Mouse (Mus musculus) stomach, postnatal 0 days (tissue): ENCODE data around the gene Notch1. TPM values are rescaled to one million over a fixed set of nuclear protein-coding genes. Genes with fewer than 3 reads are reported as not detected.

Experiments
- ATAC-seq: fragments of 200-750 bp; cut with Nextera tagmentation; 2 replicates; pipeline ENCODE4 v1.8.0; 2017; ENCODE audit not compliant: low FRiP score, low TSS enrichment
- DNase-seq: peaks from one replicate; pipeline ENCODE4 v3.0.0-alpha.2; 2016; ENCODE audit warnings: low spot score
- H3K27ac ChIP-seq: fragments of 300-500 bp; sonication (generic); replicated peaks from 2 replicates; pipeline ENCODE4 v1.5.1; 2014; ENCODE audit warnings: mild to moderate bottlenecking, control low read depth
- H3K27me3 ChIP-seq: fragments of 300-500 bp; sonication (generic); 2 replicates; pipeline ENCODE4 v1.6.1; 2014; ENCODE audit warnings: low read length; ENCODE audit not compliant: control insufficient read depth, insufficient read depth
- H3K36me3 ChIP-seq: fragments of 300-500 bp; sonication (generic); 2 replicates; pipeline ENCODE4 v1.6.1; 2014; ENCODE audit warnings: low read length, mixed read lengths; ENCODE audit not compliant: control insufficient read depth, insufficient read depth
- H3K4me1 ChIP-seq: fragments of 300-500 bp; sonication (generic); replicated peaks from 2 replicates; pipeline ENCODE4 v1.6.1; 2014; ENCODE audit warnings: antibody characterized with exemption; ENCODE audit not compliant: control insufficient read depth, insufficient read depth
- H3K4me2 ChIP-seq: fragments of 300-500 bp; sonication (generic); replicated peaks from 2 replicates; pipeline ENCODE4 v1.6.1; 2014; ENCODE audit warnings: low read depth, mild to moderate bottlenecking, control low read depth, moderate library complexity
- H3K4me3 ChIP-seq: fragments of 300-500 bp; sonication (generic); 2 replicates; pipeline ENCODE4 v1.5.1; 2014; ENCODE audit warnings: low read depth, low read length, control low read depth
- H3K9ac ChIP-seq: fragments of 300-500 bp; sonication (generic); 2 replicates; pipeline ENCODE4 v1.6.1; 2014; ENCODE audit warnings: mild to moderate bottlenecking, low read length, control low read depth, mixed read lengths
- H3K9me3 ChIP-seq: fragments of 300-500 bp; sonication (generic); 2 replicates; pipeline ENCODE4 v1.6.1; 2016; ENCODE audit warnings: low read length; ENCODE audit not compliant: control insufficient read depth
- CTCF ChIP-seq: IDR thresholded peaks from 2 replicates; pipeline ENCODE4 v1.5.1; 2016; ENCODE audit warnings: antibody characterized with exemption, low read depth, mild to moderate bottlenecking, moderate library complexity
- EP300 ChIP-seq: optimal IDR thresholded peaks from 2 replicates; pipeline ENCODE3; 2016; ENCODE audit warnings: antibody characterized with exemption
- WGBS: fragments of 180-500 bp; shearing (Covaris S2); extraction: QIAGEN DNeasy Blood & Tissue Kit; methylation state at CpG from one replicate; pipeline ENCODE4 v1.1.7; 2014; 5-methylcytosine and 5-hydroxymethylcytosine counted together
- polyA plus RNA-seq: library from polyadenylated mRNA; unstranded; fragments of >200 nt; fragmentation: Nextera tagmentation; extraction: Ambion mirVana; gene quantifications from 2 replicates; pipeline ENCODE4 v1.2.1, GENCODE M21; 2015

Notch1 gene
- polyA plus RNA-seq, 1 experiment from 2014 or later, result 4.8 TPM

- no peaks in the 10 kb centered on the region for H3K36me3 ChIP-seq
- H3K9ac ChIP-seq, result no peak overlapping the region
- ATAC-seq (no peak), DNase-seq (no peak)
- 79% methylated on average over 3 of the region's 3 CpGs for WGBS
- H3K4me1 ChIP-seq, result peaks cover 3% of the 10 kb centered on the region; the same call in 1 of the 2 replicates
- no peak overlapping the region for H3K4me3 ChIP-seq
- H3K27ac ChIP-seq, result no peak overlapping the region
- no peaks in the 10 kb centered on the region for H3K27me3 ChIP-seq
- no peaks in the 10 kb centered on the region for H3K9me3 ChIP-seq
- no peak overlapping the region for H3K4me2 ChIP-seq
- TF ChIP-seq EP300 (no peak), CTCF (no peak)
These were observed 13.4 kb upstream of the Notch1 start for GRCm38 (mm10) chr2:26529881-26530280.

GRCm38 (mm10) chr2:26529221-26529805 lies 12.8 kb upstream of the Notch1 start:
- H3K4me3 ChIP-seq, result no peak overlapping the region
- no peaks in the 10 kb centered on the region for H3K9me3 ChIP-seq
- H3K4me1 ChIP-seq, result peaks cover 3% of the 10 kb centered on the region; the same call in 1 of the 2 replicates
- TF ChIP-seq CTCF, result no peak
- TF ChIP-seq EP300, result no peak
- 49% methylated on average over 4 of the region's 4 CpGs for WGBS
- no peak overlapping the region for H3K27ac ChIP-seq
- no peak for DNase-seq
- H3K36me3 ChIP-seq, result no peaks in the 10 kb centered on the region
- ATAC-seq, result no peak
- H3K4me2 ChIP-seq, result no peak overlapping the region
- no peak overlapping the region for H3K9ac ChIP-seq
- H3K27me3 ChIP-seq, result no peaks in the 10 kb centered on the region

- ATAC-seq, result no peak
These were observed 10.2 kb upstream of the Notch1 start for GRCm38 (mm10) chr2:26526443-26527257.

GRCm38 (mm10) chr2:26525355-26526018 lies 9.0 kb upstream of the Notch1 start:
- peak; percentile 95 for ATAC-seq
- Histone ChIP-seq H3K27ac (peak overlapping the region; percentile 70), H3K4me2 (no peak overlapping the region), H3K9me3 (no peaks in the 10 kb centered on the region), H3K4me3 (no peak overlapping the region), H3K9ac (peak overlapping the region; percentile 35; the same call in 1 of the 2 replicates), H3K36me3 (no peaks in the 10 kb centered on the region), H3K4me1 (peaks cover 3% of the 10 kb centered on the region; the same call in 1 of the 2 replicates), H3K27me3 (no peaks in the 10 kb centered on the region)
- TF ChIP-seq CTCF (no peak), EP300 (no peak)
- 22% methylated on average over 9 of the region's 9 CpGs for WGBS
- peak; percentile 79 for DNase-seq

More at GRCm38 (mm10) chr2:26526443-26527257, 10.2 kb upstream of the Notch1 start:
- no peak overlapping the region for H3K4me3 ChIP-seq
- no peak overlapping the region for H3K9ac ChIP-seq
- no peaks in the 10 kb centered on the region for H3K9me3 ChIP-seq
- 47% methylated on average over 11 of the region's 11 CpGs for WGBS
- H3K27ac ChIP-seq, result peak overlapping the region; percentile 63
- no peak for TF ChIP-seq CTCF
- no peak for TF ChIP-seq EP300
- H3K4me2 ChIP-seq, result no peak overlapping the region
- no peaks in the 10 kb centered on the region for H3K27me3 ChIP-seq
- H3K36me3 ChIP-seq, result no peaks in the 10 kb centered on the region
- H3K4me1 ChIP-seq, result peaks cover 3% of the 10 kb centered on the region; the same call in 1 of the 2 replicates
- DNase-seq, result no peak

GRCm38 (mm10) chr2:26522327-26522726 lies 5.9 kb upstream of the Notch1 start:
- Histone ChIP-seq H3K36me3 (no peaks in the 10 kb centered on the region), H3K9ac (no peak overlapping the region), H3K4me2 (no peak overlapping the region), H3K27me3 (no peaks in the 10 kb centered on the region), H3K4me1 (peaks cover 3% of the 10 kb centered on the region; the same call in 1 of the 2 replicates), H3K9me3 (no peaks in the 10 kb centered on the region), H3K27ac (no peak overlapping the region), H3K4me3 (no peak overlapping the region)
- 64% methylated on average over 4 of the region's 4 CpGs for WGBS
- ATAC-seq (no peak), DNase-seq (no peak)
- TF ChIP-seq EP300, result no peak
- no peak for TF ChIP-seq CTCF
